Mouse (Mus musculus) lung, postnatal 0 days (tissue): Measurements from ENCODE around the gene Trmt112. TPM values are rescaled to one million over a fixed set of nuclear protein-coding genes. Genes with fewer than 3 reads are reported as not detected.

Experiments
- ATAC-seq: fragments of 200-750 bp; cut with Nextera tagmentation; 2 replicates; pipeline ENCODE4 v1.8.0; 2017; ENCODE audit warnings: moderate library complexity
- DNase-seq: peaks from one replicate; pipeline ENCODE4 v3.0.0-alpha.2; 2016; ENCODE audit warnings: low spot score
- H3K27ac ChIP-seq: fragments of 300-500 bp; sonication (generic); 2 replicates; pipeline ENCODE4 v1.5.1; 2014; ENCODE audit warnings: antibody characterized with exemption, mild to moderate bottlenecking, low read length, mixed read lengths
- H3K27me3 ChIP-seq: fragments of 300-500 bp; sonication (generic); replicated peaks from 2 replicates; pipeline ENCODE4 v1.6.1; 2014; ENCODE audit warnings: low read length, mixed read lengths; ENCODE audit not compliant: insufficient read depth
- H3K36me3 ChIP-seq: fragments of 300-500 bp; sonication (generic); 2 replicates; pipeline ENCODE4 v1.6.1; 2014; ENCODE audit warnings: low read length, mixed read lengths; ENCODE audit not compliant: insufficient read depth
- H3K4me1 ChIP-seq: fragments of 300-500 bp; sonication (generic); 2 replicates; pipeline ENCODE4 v1.6.1; 2014; ENCODE audit warnings: antibody characterized with exemption, low read depth, low read length, mixed read lengths; ENCODE audit not compliant: insufficient read depth
- H3K4me2 ChIP-seq: fragments of 300-500 bp; sonication (generic); replicated peaks from 2 replicates; pipeline ENCODE4 v1.6.1; 2014; ENCODE audit warnings: low read depth, mild to moderate bottlenecking, low read length, moderate library complexity, mixed read lengths
- H3K4me3 ChIP-seq: fragments of 300-500 bp; sonication (generic); 2 replicates; pipeline ENCODE4 v1.5.1; 2014; ENCODE audit warnings: low read depth, low read length
- H3K9ac ChIP-seq: fragments of 300-500 bp; sonication (generic); replicated peaks from 2 replicates; pipeline ENCODE4 v1.6.1; 2014; ENCODE audit warnings: low read depth, mild to moderate bottlenecking
- H3K9me3 ChIP-seq: fragments of 300-500 bp; sonication (generic); 2 replicates; pipeline ENCODE4 v1.6.1; 2016; ENCODE audit warnings: low read length, mixed read lengths
- CTCF ChIP-seq: IDR thresholded peaks from 2 replicates; pipeline ENCODE4 v1.5.1; 2016; ENCODE audit warnings: antibody characterized with exemption, mild to moderate bottlenecking
- EP300 ChIP-seq: IDR thresholded peaks from 2 replicates; pipeline ENCODE4 v1.6.1; 2016; ENCODE audit warnings: antibody characterized with exemption, mild to moderate bottlenecking, control low read depth
- WGBS: fragments of 180-500 bp; shearing (Covaris S2); extraction: QIAGEN DNeasy Blood & Tissue Kit; methylation state at CpG from one replicate; pipeline ENCODE4 v1.1.7; 2014; 5-methylcytosine and 5-hydroxymethylcytosine counted together
- polyA plus RNA-seq: library from polyadenylated mRNA; unstranded; fragments of >200 nt; fragmentation: Nextera tagmentation; extraction: Ambion mirVana; gene quantifications from 2 replicates; pipeline ENCODE4 v1.2.1, GENCODE M21; 2015

The Trmt112 gene
- polyA plus RNA-seq, 1 experiment from 2014 or later, result 93.3 TPM

GRCm38 (mm10) chr19:6924461-6925306 is 15.2 kb downstream of the Trmt112 start:
- Histone ChIP-seq H3K9ac (no peak overlapping the region), H3K9me3 (no peaks in the 10 kb centered on the region), H3K4me3 (peak overlapping the region; percentile 10; the same call in 1 of the 2 replicates), H3K27me3 (peaks cover 32% of the 10 kb centered on the region), H3K4me2 (peak overlapping the region; percentile 22), H3K36me3 (no peaks in the 10 kb centered on the region), H3K27ac (no peak overlapping the region), H3K4me1 (peaks cover 24% of the 10 kb centered on the region)
- WGBS, result 6% methylated on average over 39 of the region's 39 CpGs
- TF ChIP-seq EP300 (no peak), CTCF (peak; percentile 85)
- peak; percentile 89 for DNase-seq
- no peak for ATAC-seq

GRCm38 (mm10) chr19:6925307-6925573 is 15.7 kb downstream of the Trmt112 start, which contains the start of gene Catsperz:
Gene Catsperz (minus strand): TSS chr19:6925380.
- H3K36me3 ChIP-seq, result no peaks in the 10 kb centered on the region
- no peak for TF ChIP-seq EP300
- no peak for TF ChIP-seq CTCF
- H3K4me2 ChIP-seq, result peak within 1 kb of the TSS; percentile 22
- peaks cover 19% of the 10 kb centered on the region for H3K4me1 ChIP-seq
- H3K27ac ChIP-seq, result no peak within 1 kb of the TSS
- ATAC-seq, result no peak
- WGBS, result 3% methylated on average over 9 of the region's 9 CpGs
- H3K27me3 ChIP-seq, result peaks cover 32% of the 10 kb centered on the region
- H3K4me3 ChIP-seq, result peak within 1 kb of the TSS; percentile 10; the same call in 1 of the 2 replicates
- DNase-seq, result peak; percentile 66
- no peaks in the 10 kb centered on the region for H3K9me3 ChIP-seq
- no peak within 1 kb of the TSS for H3K9ac ChIP-seq

GRCm38 (mm10) chr19:6925611-6926329 is 16.3 kb downstream of the Trmt112 start:
- Histone ChIP-seq H3K4me2 (peak overlapping the region; percentile 22), H3K4me1 (peaks cover 15% of the 10 kb centered on the region), H3K27ac (no peak overlapping the region), H3K4me3 (0 out of 2 replicates have a peak overlapping the region, but pooled peaks have one; percentile 10), H3K9ac (no peak overlapping the region), H3K27me3 (peaks cover 32% of the 10 kb centered on the region), H3K36me3 (no peaks in the 10 kb centered on the region), H3K9me3 (no peaks in the 10 kb centered on the region)
- DNase-seq (no peak), ATAC-seq (no peak)
- TF ChIP-seq EP300, result no peak
- TF ChIP-seq CTCF, result no peak
- WGBS, result 13% methylated on average over 37 of the region's 40 CpGs

- Histone ChIP-seq H3K4me3 (0 out of 2 replicates have a peak overlapping the region, but pooled peaks have one; percentile 8), H3K4me1 (peaks cover 13% of the 10 kb centered on the region; the same call in 1 of the 2 replicates), H3K36me3 (no peaks in the 10 kb centered on the region), H3K4me2 (0 out of 2 replicates have a peak overlapping the region, but pooled peaks have one; percentile 11), H3K27me3 (peaks cover 38% of the 10 kb centered on the region), H3K9me3 (no peaks in the 10 kb centered on the region), H3K27ac (no peak overlapping the region), H3K9ac (no peak overlapping the region)
- WGBS, result 18% methylated on average over 26 of the region's 26 CpGs
- no peak for DNase-seq
- no peak for ATAC-seq
- no peak for TF ChIP-seq CTCF
These were observed 17.2 kb downstream of the Trmt112 start for GRCm38 (mm10) chr19:6926559-6927255.

GRCm38 (mm10) chr19:6928080-6928479 is 18.6 kb downstream of the Trmt112 start:
- ATAC-seq (no peak), DNase-seq (no peak)
- H3K36me3 ChIP-seq, result no peaks in the 10 kb centered on the region
- peaks cover 9% of the 10 kb centered on the region; the same call in 1 of the 2 replicates for H3K4me1 ChIP-seq
- H3K4me3 ChIP-seq, result no peak overlapping the region
- H3K9me3 ChIP-seq, result no peaks in the 10 kb centered on the region
- no peak overlapping the region for H3K9ac ChIP-seq
- H3K4me2 ChIP-seq, result no peak overlapping the region
- 22% methylated on average over 7 of the region's 9 CpGs for WGBS
- H3K27ac ChIP-seq, result no peak overlapping the region
- H3K27me3 ChIP-seq, result peaks cover 51% of the 10 kb centered on the region
- TF ChIP-seq CTCF (no peak), EP300 (no peak)

- Histone ChIP-seq H3K4me3 (no peak overlapping the region), H3K9me3 (no peaks in the 10 kb centered on the region), H3K27ac (no peak overlapping the region), H3K4me2 (no peak overlapping the region), H3K9ac (no peak overlapping the region), H3K27me3 (peaks cover 69% of the 10 kb centered on the region), H3K36me3 (no peaks in the 10 kb centered on the region), H3K4me1 (peaks cover 10% of the 10 kb centered on the region; the same call in 1 of the 2 replicates)
- WGBS, result 0% methylated on average over 2 of the region's 2 CpGs
- TF ChIP-seq EP300 (no peak), CTCF (no peak)
- DNase-seq, result no peak
- no peak for ATAC-seq
These were observed 21.5 kb downstream of the Trmt112 start for GRCm38 (mm10) chr19:6931002-6931401.
